Mouse (Mus musculus) cerebellum, adult 2 months (tissue): Measurements from ENCODE around the gene Ednra. TPM values are rescaled to one million over a fixed set of nuclear protein-coding genes. Genes with fewer than 3 reads are reported as not detected.

Experiments used
- DNase-seq, 2 experiments: peaks; one replicate each; pipeline ENCODE4 v3.0.0; 2021
- H3K27ac ChIP-seq: fragments of 200-500 bp; 2 replicates; pipeline ENCODE4 v1.5.1; 2012; ENCODE audit warnings: low read length, control low read depth, inconsistent platforms; ENCODE audit not compliant: insufficient read depth
- H3K27me3 ChIP-seq: fragments of 200-500 bp; 2 replicates; pipeline ENCODE4 v1.6.1; 2012; ENCODE audit warnings: inconsistent platforms, mild to moderate bottlenecking, low read length, moderate library complexity; ENCODE audit not compliant: control insufficient read depth, insufficient read depth
- H3K4me1 ChIP-seq: fragments of 200-500 bp; 2 replicates; pipeline ENCODE4 v1.6.1; 2011; ENCODE audit warnings: low read length; ENCODE audit not compliant: control insufficient read depth, insufficient read depth
- H3K4me3 ChIP-seq: fragments of 200-500 bp; replicated peaks from 2 replicates; pipeline ENCODE3; 2011; ENCODE audit warnings: mild to moderate bottlenecking, low read depth, low read length, control low read depth; ENCODE audit not compliant: insufficient read depth
- CTCF ChIP-seq: fragments of 200-500 bp; IDR thresholded peaks from 2 replicates; pipeline ENCODE4 v1.5.1; 2011; ENCODE audit warnings: low read depth, mild to moderate bottlenecking, control low read depth, low read length, moderate library complexity, borderline replicate concordance; ENCODE audit not compliant: insufficient read depth
- POLR2A ChIP-seq: fragments of 200-500 bp; IDR thresholded peaks from 2 replicates; pipeline ENCODE4 v1.6.1; 2011; ENCODE audit warnings: low read length, control low read depth, borderline replicate concordance; ENCODE audit not compliant: insufficient read depth
- WGBS: fragments of 180-500 bp; shearing (Covaris S2); methylation state at CpG from one replicate; pipeline ENCODE4 v1.1.7; 2018; 5-methylcytosine and 5-hydroxymethylcytosine counted together
- polyA plus RNA-seq: library from polyadenylated mRNA; depleted of rRNA; stranded (reverse); fragments of >200 nt; gene quantifications from 2 replicates; pipeline ENCODE4 v1.2.3, GENCODE M21; 2012

Ednra gene
- polyA plus RNA-seq, 1 experiment: 4.2 TPM

GRCm38 (mm10) chr8:77737327-77737726, 13.1 kb upstream of the Ednra start:
- 87% methylated on average over 9 of the region's 9 CpGs for WGBS
- Histone ChIP-seq H3K4me3 (no peak overlapping the region), H3K4me1 (no peaks in the 10 kb centered on the region), H3K27ac (no peak overlapping the region), H3K27me3 (no peaks in the 10 kb centered on the region; the same call in 1 of the 2 replicates)
- no peak for TF ChIP-seq CTCF
- TF ChIP-seq POLR2A: no peak
- DNase-seq: no peak

- Histone ChIP-seq H3K27me3 (no peaks in the 10 kb centered on the region; the same call in 1 of the 2 replicates), H3K27ac (no peak overlapping the region), H3K4me3 (no peak overlapping the region), H3K4me1 (no peaks in the 10 kb centered on the region)
- WGBS: 21% methylated on average over 2 of the region's 2 CpGs
- DNase-seq: no peak
- no peak for TF ChIP-seq CTCF
- no peak for TF ChIP-seq POLR2A
Observed at GRCm38 (mm10) chr8:77733792-77734191, 9.5 kb upstream of the Ednra start.

- Histone ChIP-seq H3K27me3 (no peaks in the 10 kb centered on the region; the same call in 1 of the 2 replicates), H3K27ac (no peak overlapping the region), H3K4me3 (no peak overlapping the region), H3K4me1 (no peaks in the 10 kb centered on the region)
- no peak for DNase-seq
- TF ChIP-seq POLR2A (no peak), CTCF (no peak)
- WGBS: 51% methylated on average over 3 of the region's 3 CpGs
Observed at GRCm38 (mm10) chr8:77732964-77733363, 8.7 kb upstream of the Ednra start.

- no peak for DNase-seq
- H3K4me3 ChIP-seq: no peak overlapping the region
- WGBS: 65% methylated on average over 5 of the region's 5 CpGs
- H3K4me1 ChIP-seq: no peaks in the 10 kb centered on the region
- H3K27me3 ChIP-seq: no peaks in the 10 kb centered on the region
- TF ChIP-seq POLR2A (no peak), CTCF (no peak)
- H3K27ac ChIP-seq: no peak overlapping the region
Observed at GRCm38 (mm10) chr8:77725406-77725805, 1.1 kb upstream of the Ednra start.

DNA sequence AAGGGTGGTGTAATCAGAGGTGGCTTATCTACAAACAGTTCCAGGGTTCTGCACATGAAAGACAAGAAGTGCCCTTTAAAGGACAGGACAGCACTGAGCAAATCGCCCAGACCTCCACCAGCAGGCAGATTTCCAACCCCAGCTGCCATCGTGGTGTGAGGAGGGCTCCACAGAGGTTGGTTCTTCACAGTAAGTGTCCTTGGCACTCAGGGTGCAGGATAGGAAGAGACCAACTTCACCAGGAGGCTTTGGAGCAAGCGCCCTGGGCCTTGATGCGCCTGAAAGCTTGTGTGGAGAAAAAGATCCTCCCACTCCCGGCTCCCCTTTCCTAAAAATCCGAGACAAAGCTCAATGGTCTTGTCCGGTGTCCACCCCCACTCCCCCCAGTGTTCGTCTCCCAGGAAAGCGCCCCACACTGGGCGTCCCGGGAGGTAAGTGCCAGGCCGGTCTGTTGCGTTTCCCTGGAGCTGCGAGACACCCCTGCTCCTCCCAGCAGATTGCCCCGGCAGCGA, 674 bp downstream of the Ednra start:
- WGBS: 3% methylated on average over 16 of the region's 16 CpGs
- no peak for TF ChIP-seq CTCF
- no peak for TF ChIP-seq POLR2A
- Histone ChIP-seq H3K4me1 (no peaks in the 10 kb centered on the region), H3K4me3 (no peak overlapping the region), H3K27me3 (no peaks in the 10 kb centered on the region), H3K27ac (no peak overlapping the region)
- no peak for DNase-seq

- Histone ChIP-seq H3K27me3 (no peaks in the 10 kb centered on the region), H3K27ac (no peak overlapping the region), H3K4me1 (no peaks in the 10 kb centered on the region), H3K4me3 (no peak overlapping the region)
- no peak for DNase-seq
- 93% methylated on average over 4 of the region's 4 CpGs for WGBS
- TF ChIP-seq CTCF (no peak), POLR2A (no peak)
Observed at GRCm38 (mm10) chr8:77723018-77723417, 1.2 kb downstream of the Ednra start.

GRCm38 (mm10) chr8:77718933-77719332, 5.3 kb downstream of the Ednra start:
- 75% methylated on average over 2 of the region's 2 CpGs for WGBS
- TF ChIP-seq CTCF: no peak
- no peak for TF ChIP-seq POLR2A
- H3K27me3 ChIP-seq: no peaks in the 10 kb centered on the region
- H3K4me3 ChIP-seq: no peak overlapping the region
- H3K27ac ChIP-seq: no peak overlapping the region
- no peaks in the 10 kb centered on the region for H3K4me1 ChIP-seq
- no peak for DNase-seq

DNA sequence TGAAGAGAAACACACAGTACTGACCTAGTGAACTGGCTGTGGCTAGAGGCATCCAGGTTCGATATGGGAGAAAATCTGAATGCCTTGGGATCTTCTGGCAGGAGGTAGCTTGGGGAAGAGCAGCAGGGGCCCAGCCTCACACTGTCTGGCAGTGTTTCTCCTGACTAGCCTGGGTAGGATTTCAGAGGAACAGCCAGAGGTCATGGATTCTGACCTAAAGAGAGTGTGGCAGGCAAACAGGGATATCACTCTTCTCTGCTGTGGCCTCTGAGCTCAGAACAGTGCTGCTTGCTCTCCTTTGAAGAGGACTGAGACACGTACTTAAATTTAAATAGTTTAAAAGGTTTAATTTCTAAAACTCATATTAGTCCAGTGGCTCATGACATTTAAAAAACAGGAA, 7.2 kb downstream of the Ednra start:
- H3K27ac ChIP-seq: no peak overlapping the region
- no peak overlapping the region for H3K4me3 ChIP-seq
- TF ChIP-seq POLR2A: no peak
- TF ChIP-seq CTCF: no peak
- H3K27me3 ChIP-seq: no peaks in the 10 kb centered on the region
- no peaks in the 10 kb centered on the region for H3K4me1 ChIP-seq
- DNase-seq: no peak
- WGBS: 55% methylated on average over 2 of the region's 2 CpGs

DNA sequence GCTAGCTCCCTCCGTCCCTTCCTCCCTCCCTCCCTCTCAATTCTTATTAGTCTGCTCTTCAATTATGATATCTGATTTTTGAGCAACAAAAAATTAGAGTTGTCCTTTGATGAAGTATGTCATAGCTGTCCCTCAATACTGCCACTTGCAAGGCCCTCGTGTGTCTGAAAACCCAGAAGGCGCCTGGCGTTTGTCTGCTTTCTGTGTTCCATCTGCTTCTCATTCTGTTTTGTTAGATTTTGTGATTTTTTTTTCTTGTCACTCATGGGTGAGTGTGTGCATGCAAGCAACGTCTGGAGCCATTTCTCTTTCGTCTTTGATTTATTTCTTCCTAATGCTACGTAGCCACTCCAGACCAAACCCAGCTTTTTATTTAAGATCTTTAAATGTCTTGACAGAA, 9.8 kb downstream of the Ednra start:
- Histone ChIP-seq H3K27me3 (no peaks in the 10 kb centered on the region), H3K4me1 (no peaks in the 10 kb centered on the region; the same call in 1 of the 2 replicates), H3K4me3 (no peak overlapping the region), H3K27ac (no peak overlapping the region)
- 73% methylated on average over 7 of the region's 7 CpGs for WGBS
- no peak for TF ChIP-seq POLR2A
- no peak for TF ChIP-seq CTCF
- DNase-seq: no peak
